Mouse (Mus musculus) left cerebral cortex, postnatal 10 days (tissue): ENCODE results near the gene Mgat2. TPM values are rescaled to one million over a fixed set of nuclear protein-coding genes. Genes with fewer than 3 reads are reported as not detected.
A peak's percentile ranks its signal among the peaks of the same experiment; 100 is the strongest.
"Not testable (repeated sequence)": the region's sequence is repeated elsewhere in the genome, so short reads cannot be mapped to it uniquely, and the experiment has no call there.

Source experiments
- DNase-seq, 2 experiments: peaks; one replicate each; pipeline ENCODE4 v3.0.0; 2021 to 2022; ENCODE audit warnings: low spot score in 2 of 2, mixed read lengths in 1 of 2; ENCODE audit errors: extremely low spot score in 1 of 2
- intact Hi-C: fragments of 180-260 bp; cut with DNase I; formaldehyde crosslinking; loops from one replicate; pipeline ENCODE4 v1.15.1; 2025
- total RNA-seq, 2 experiments: library from RNA; stranded (reverse); gene quantifications; 2 replicates each; pipeline ENCODE4 v1.2.3; 2021

Gene Mgat2
- 10 to 100 TPM; 33.6 to 35.6 TPM for total RNA-seq

- intact Hi-C loops, result no loop called here
- peak; percentile 98 to 99 for DNase-seq
Measured at GRCm38 (mm10) chr12:69183583-69184308, at the start of gene Mgat2, which contains the start of gene Rpl36al. Gene Mgat2 (plus strand): TSS chr12:69184157. Gene Rpl36al (minus strand): TSS chr12:69184083.

DNA sequence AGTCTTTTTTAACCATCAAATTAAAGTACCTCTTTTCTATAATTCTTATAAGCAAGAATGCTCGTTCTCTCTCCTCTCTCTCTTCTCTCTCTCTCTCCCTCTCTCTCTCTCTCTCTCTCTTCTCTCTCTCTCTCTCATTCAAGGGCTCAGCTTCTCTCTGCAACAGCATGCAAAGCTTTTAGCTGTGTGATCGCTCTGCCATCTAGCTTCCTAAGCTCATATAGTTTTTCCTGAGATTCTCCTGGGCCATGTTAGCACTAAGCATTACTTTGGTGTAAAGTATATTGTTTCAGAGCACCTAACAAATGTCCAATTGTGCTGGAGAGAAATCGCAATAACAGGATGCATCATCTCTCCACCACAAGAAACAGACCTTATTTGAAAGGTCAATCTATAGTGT lies 44.8 kb upstream of the Mgat2 start:
- no peak for DNase-seq
- intact Hi-C loops, result no loop called here

- DNase-seq, result no peak
- intact Hi-C loops, result no loop called here
Measured at GRCm38 (mm10) chr12:69139841-69140240, 44.1 kb upstream of the Mgat2 start.

- DNase-seq, result no peak
Measured at GRCm38 (mm10) chr12:69143460-69143859, 40.5 kb upstream of the Mgat2 start.

DNA sequence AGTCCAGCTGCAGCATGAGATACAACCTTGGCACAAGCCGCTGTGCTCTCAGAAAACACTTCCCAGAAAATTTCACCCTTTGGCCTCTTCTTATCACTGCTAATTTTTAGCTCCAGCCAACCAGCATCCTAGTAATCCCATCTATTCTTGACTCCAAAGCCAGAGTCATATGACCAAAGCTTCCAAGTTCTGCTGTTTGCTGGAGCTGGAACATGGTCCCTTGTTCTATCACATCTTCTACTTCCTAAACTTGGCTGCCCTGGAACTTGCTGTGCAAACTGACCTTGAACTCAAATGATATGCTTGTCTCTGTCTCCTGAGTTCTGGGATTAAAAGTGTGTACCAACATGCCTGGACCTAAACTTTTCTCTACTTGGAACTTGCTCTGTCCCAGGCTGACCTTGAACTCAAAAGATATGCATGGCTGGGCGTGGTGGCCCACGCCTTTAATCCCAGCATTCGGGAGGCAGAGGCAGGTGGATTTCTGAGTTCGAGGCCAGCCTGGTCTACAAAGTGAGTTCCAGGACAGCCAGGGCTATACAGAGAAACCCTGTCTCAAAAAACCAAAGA lies 36.7 kb upstream of the Mgat2 start:
- DNase-seq, result no peak
- intact Hi-C loops, result no loop called here

More at GRCm38 (mm10) chr12:69143460-69143859, 40.5 kb upstream of the Mgat2 start:
- intact Hi-C loops, result no loop called here

GRCm38 (mm10) chr12:69150049-69150448 lies 33.9 kb upstream of the Mgat2 start:
- intact Hi-C loops, result no loop called here
- no peak for DNase-seq

DNA sequence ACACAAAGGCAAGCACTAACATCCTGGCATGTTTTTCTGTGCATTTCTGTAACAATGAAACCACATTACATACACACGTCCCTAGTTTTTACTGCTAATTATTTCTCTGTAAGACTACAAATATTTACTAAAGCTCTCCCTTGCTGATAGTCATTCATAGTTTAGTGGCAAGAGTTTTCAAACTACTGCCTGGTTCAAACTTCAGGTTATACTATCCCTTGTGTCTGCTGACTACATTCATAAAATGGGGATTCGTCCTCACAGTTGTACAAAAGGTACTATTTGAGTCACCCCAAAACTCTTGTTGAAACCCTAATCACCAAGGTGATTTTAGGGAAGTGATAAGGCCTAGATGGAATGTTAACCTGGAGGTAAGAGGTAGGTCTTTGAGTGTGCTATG lies 28.0 kb upstream of the Mgat2 start:
- intact Hi-C loops, result no loop called here
- no peak for DNase-seq

DNA sequence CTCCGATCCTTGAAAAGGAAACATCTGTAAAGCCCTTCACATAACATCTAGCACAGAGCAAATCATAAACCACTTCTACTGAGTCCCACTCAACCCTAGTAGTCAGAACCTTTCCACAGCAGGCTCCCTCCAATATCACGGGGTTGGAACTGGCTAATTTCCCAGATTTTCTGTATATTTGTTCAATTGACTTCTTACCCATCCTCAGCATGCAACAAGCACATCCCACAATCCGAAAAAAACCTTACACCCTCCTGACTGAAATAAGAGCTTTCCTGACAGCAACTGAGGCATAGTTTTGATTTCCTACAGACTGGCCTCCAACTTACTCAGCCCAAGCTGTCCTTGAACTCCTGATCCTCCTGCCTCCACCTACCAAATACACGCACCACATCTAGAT lies 27.5 kb upstream of the Mgat2 start:
- DNase-seq, result no peak
- intact Hi-C loops, result no loop called here

- intact Hi-C loops, result no loop called here
- DNase-seq, result no peak
Measured at GRCm38 (mm10) chr12:69157107-69157506, 26.9 kb upstream of the Mgat2 start.

- intact Hi-C loops, result no loop called here
- no peak for DNase-seq
Measured at GRCm38 (mm10) chr12:69158366-69158764, 25.6 kb upstream of the Mgat2 start.

- peak; percentile 97 for DNase-seq
- intact Hi-C loops, result not testable (repeated sequence)
Measured at GRCm38 (mm10) chr12:69158765-69159577, 25.0 kb upstream of the Mgat2 start, which contains the start of gene Rps29. Gene Rps29 (minus strand): TSS chr12:69159186.

GRCm38 (mm10) chr12:69159578-69159940 lies 24.4 kb upstream of the Mgat2 start:
- intact Hi-C loops, result no loop called here
- peak in 1 of 2 experiments; percentile 49 for DNase-seq

- intact Hi-C loops, DNase-seq: not testable (repeated sequence)
Measured at GRCm38 (mm10) chr12:69160677-69161076, 23.3 kb upstream of the Mgat2 start.

DNA sequence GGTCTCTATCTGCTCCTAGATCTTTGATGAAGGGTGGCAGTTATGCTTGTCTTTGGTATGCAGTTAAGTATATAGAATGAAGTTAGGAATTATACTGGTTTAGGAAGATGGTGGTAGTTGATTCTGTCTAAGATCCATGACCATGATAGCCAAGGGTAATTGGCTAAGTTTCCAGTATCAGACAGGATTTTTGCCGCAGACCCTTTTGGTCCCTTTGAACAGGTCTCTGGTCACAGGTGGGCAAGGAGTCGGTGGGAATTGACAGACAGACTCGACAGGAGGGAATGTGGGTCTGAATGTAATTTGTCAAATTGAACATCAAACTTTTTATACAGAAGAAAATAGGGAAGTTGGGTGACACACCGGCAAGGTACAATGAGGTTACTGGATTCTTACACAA lies 20.4 kb upstream of the Mgat2 start:
- intact Hi-C loops, DNase-seq: not testable (repeated sequence)

DNA sequence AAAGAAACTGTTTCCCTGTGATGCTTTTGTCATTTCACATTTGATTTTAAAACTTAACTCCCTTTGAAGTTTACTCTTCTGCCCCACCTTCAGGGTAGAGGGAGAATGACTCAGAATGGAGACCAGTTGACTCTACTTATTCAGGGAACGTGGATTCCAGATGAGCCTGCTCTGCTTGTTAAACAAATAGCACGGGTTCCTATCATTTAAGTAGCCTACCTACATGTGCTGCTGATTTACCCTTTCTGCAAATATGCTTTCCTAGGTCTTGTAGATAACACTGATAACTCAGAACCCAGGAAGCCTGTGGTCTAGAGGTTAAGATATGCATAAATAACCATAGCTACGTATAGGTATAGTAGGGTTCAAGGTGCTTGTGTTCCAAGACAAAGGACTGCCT lies 19.1 kb upstream of the Mgat2 start:
- no peak for DNase-seq
- intact Hi-C loops, result no loop called here

- DNase-seq, intact Hi-C loops: not testable (repeated sequence)
Measured at GRCm38 (mm10) chr12:69166861-69167581, 16.9 kb upstream of the Mgat2 start.

- DNase-seq, result no peak
- intact Hi-C loops, result no loop called here
Measured at GRCm38 (mm10) chr12:69167656-69168460, 16.1 kb upstream of the Mgat2 start.

DNA sequence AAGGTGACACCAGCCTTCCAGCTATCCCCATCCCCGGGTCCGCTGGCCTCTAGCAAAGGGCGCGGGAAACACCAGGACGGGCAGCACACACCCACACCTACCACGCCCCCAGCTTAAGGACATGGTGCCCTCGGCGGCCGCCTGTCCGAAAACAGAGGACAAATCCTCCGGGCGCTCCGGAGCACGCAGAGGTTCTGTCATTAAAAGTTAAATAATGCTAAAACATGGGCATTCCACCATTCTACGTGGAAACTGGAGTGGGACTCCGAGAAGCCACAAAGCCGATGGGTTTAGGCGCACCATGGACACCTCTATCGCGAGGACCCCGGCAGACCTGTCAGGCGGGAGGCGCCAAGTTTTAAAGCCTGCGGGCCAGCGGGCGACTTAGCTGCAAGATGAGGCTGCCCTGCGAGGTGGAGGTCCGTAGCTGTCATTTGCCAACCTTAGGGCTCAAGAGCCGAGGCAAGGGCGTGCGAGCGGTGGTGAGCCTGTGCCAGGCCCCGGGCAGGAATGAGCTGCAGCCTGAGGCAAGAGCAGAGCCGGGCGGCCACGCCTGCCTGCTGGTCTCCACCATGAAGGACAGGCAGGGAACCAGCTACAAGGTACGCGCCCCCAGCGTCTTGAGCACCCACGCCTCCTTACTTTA lies 15.4 kb upstream of the Mgat2 start, which contains the start of gene Lrr1:
Gene Lrr1, plus strand, starts transcription at position 354 of the 646 bp plus-strand sequence.
- DNase-seq, result peak; percentile 70 to 85
- intact Hi-C loops, result no loop called here
